Comparison of ENCODE assay signal across 8 mouse cellular contexts in the genomic region with DNA sequence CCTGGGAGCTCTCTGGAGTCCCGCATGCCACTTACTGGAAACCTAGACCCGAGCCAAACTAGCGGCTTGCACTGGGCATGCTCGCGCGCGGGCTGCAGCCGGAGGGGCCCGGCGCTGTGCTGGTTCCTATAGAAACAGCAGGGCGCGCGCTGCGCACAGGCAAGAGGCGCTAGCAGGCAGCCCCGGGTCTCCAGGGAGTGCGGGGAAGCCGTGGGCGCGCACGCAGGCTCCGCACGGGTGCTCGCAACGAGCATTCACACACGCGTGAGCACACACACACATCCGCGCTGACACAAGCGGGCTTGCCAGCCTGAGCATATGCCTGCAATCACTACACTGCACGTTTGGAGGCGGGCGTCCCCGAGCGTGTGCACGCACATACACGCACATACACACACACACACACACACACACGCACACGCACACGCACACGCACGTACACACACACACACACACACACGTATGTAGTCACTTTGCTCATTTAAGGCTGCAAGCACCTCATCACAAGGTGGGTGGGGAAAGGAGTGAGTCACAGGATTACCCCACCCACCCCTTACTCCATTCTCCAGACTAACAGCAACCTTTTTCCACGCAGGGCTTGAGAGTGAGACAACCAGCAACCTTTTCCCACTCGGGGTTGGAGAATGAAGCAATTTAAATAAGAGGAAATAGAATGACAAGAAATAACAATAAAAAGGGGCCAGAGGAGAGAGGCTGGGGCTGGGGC. TPM values are rescaled to one million over a fixed set of nuclear protein-coding genes. Genes with fewer than 3 reads are reported as not detected.
DNase-seq lines count a peak whose midpoint lies in the region; ATAC-seq and TF ChIP-seq lines count a peak whose summit lies in the region.

No protein-coding gene starts in this region.

- TF ChIP-seq POLR2A in CH12.LX (IDR thresholded peaks at IDR 0.05; ENCODE audit: low read depth, low read length) = no peak

- no peak overlapping the region for H3K9ac ChIP-seq in CH12.LX (ENCODE audit: insufficient read depth, low read depth)
- peak overlapping the region; percentile 69 for H3K9ac ChIP-seq in forebrain, embryonic 11.5 days (ENCODE audit: low read length)
- H3K9ac ChIP-seq in heart, postnatal 0 days (replicated peaks; ENCODE audit: low read depth, low read length) = peak overlapping the region; percentile 58
- H3K9ac ChIP-seq in liver, embryonic 14.5 days (replicated peaks) = no peak overlapping the region
- peak overlapping the region; percentile 77 for H3K9ac ChIP-seq in neural tube, embryonic 12.5 days

- no peaks in the 10 kb centered on the region for H3K9me3 ChIP-seq in CH12.LX (replicated peaks; ENCODE audit: low read length)
- H3K9me3 ChIP-seq in forebrain, embryonic 11.5 days (ENCODE audit: control insufficient read depth, low read length) = no peaks in the 10 kb centered on the region
- no peaks in the 10 kb centered on the region for H3K9me3 ChIP-seq in heart, postnatal 0 days (replicated peaks; ENCODE audit: control insufficient read depth, low read length)
- H3K9me3 ChIP-seq in liver, embryonic 14.5 days (ENCODE audit: control insufficient read depth, low read length) = no peaks in the 10 kb centered on the region
- no peaks in the 10 kb centered on the region for H3K9me3 ChIP-seq in neural tube, embryonic 12.5 days

- dilution Hi-C loops in CH12.LX (cut with MboI; ENCODE audit: extremely low pct_ligation_motif_present, extremely low pct_unique_long_range_greater_than_20kb, low sequenced_read_pairs) = no loop called here

- H3K4me2 ChIP-seq in CH12.LX (ENCODE audit: insufficient read depth, low read depth, poor library complexity, severe bottlenecking) = peak overlapping the region; percentile 1
- peak overlapping the region; percentile 89 for H3K4me2 ChIP-seq in forebrain, embryonic 11.5 days (ENCODE audit: low read depth, low read length, severe bottlenecking)
- peak overlapping the region; percentile 81 for H3K4me2 ChIP-seq in heart, postnatal 0 days (ENCODE audit: low read depth, low read length)
- peak overlapping the region; percentile 62 for H3K4me2 ChIP-seq in liver, embryonic 14.5 days (ENCODE audit: low read depth)
- H3K4me2 ChIP-seq in neural tube, embryonic 12.5 days (replicated peaks) = peak overlapping the region; percentile 88

- peak overlapping the region in 1 of 3 experiments; percentile 63 for H3K4me3 ChIP-seq in CH12.LX (replicated peaks in 1 of 3; ENCODE audit: low read depth in 2 of 3, low read length in 2 of 3, poor library complexity in 1 of 3)
- peak overlapping the region; percentile 54 for H3K4me3 ChIP-seq in forebrain, embryonic 11.5 days (ENCODE audit: low read depth, low read length)
- H3K4me3 ChIP-seq in heart, postnatal 0 days (ENCODE audit: low read depth, low read length) = peak overlapping the region; percentile 54
- H3K4me3 ChIP-seq in liver, embryonic 14.5 days (ENCODE audit: insufficient read depth in 1 of 2, low read depth in 2 of 2, low read length in 2 of 2) = peak overlapping the region; percentile 31 to 48
- peak overlapping the region; percentile 68 for H3K4me3 ChIP-seq in neural tube, embryonic 12.5 days

- no peak for DNase-seq in CH12.LX (ENCODE audit: extremely low read depth)
- peak; percentile 97 for DNase-seq in brain, adult 2 months (ENCODE audit: low read depth, low spot score)
- DNase-seq in forebrain, embryonic 11.5 days (ENCODE audit: low spot score) = peak; percentile 91
- peak; percentile 74 for DNase-seq in heart, postnatal 0 days (ENCODE audit: low spot score)
- peak; percentile 83 to 89 for DNase-seq in kidney, postnatal 4 days
- DNase-seq in liver, embryonic 14.5 days (ENCODE audit: low read depth in 3 of 3, low spot score in 3 of 3) = no peak
- peak; percentile 56 for DNase-seq in thymus, postnatal 0 days (ENCODE audit: low spot score)

- no peak; the same call in 1 of the 2 replicates for TF ChIP-seq RAD21 in CH12.LX (IDR thresholded peaks at IDR 0.05; ENCODE audit: low read depth, low read length)

- TF ChIP-seq EP300 in CH12.LX (IDR thresholded peaks at IDR 0.05; ENCODE audit: low read length) = no peak
- no peak for TF ChIP-seq EP300 in heart, postnatal 0 days (IDR thresholded peaks at IDR 0.05; ENCODE audit: low read depth)
- no peak for TF ChIP-seq EP300 in liver, embryonic 14.5 days (IDR thresholded peaks at IDR 0.05; ENCODE audit: low read depth)

- peak in 1 of 2 experiments; percentile 10; a peak in 1 of 4 replicates for TF ChIP-seq CTCF in CH12.LX (conservative IDR thresholded peaks at IDR 0.05 in 1 of 2, IDR thresholded peaks at IDR 0.05 in 1 of 2; ENCODE audit: low read depth in 2 of 2, low read length in 2 of 2)
- TF ChIP-seq CTCF in heart, postnatal 0 days (IDR thresholded peaks at IDR 0.05; ENCODE audit: low read depth) = no peak
- no peak for TF ChIP-seq CTCF in liver, embryonic 14.5 days (IDR thresholded peaks at IDR 0.05; ENCODE audit: low read depth)

- H3K4me1 ChIP-seq in CH12.LX (ENCODE audit: control insufficient read depth in 1 of 2, insufficient read depth in 2 of 2) = peaks cover 0 to 7% of the 10 kb centered on the region in 2 experiments; a peak in 2 of 4 replicates
- peaks cover 16% of the 10 kb centered on the region for H3K4me1 ChIP-seq in forebrain, embryonic 11.5 days (replicated peaks; ENCODE audit: control insufficient read depth, insufficient read depth, low read length)
- peaks cover 26% of the 10 kb centered on the region for H3K4me1 ChIP-seq in heart, postnatal 0 days (ENCODE audit: control insufficient read depth, insufficient read depth)
- H3K4me1 ChIP-seq in liver, embryonic 14.5 days (replicated peaks; ENCODE audit: control insufficient read depth in 2 of 2, insufficient read depth in 2 of 2, low read length in 1 of 2) = no peaks in the 10 kb centered on the region
- H3K4me1 ChIP-seq in neural tube, embryonic 12.5 days = peaks cover 51% of the 10 kb centered on the region

- H3K27me3 ChIP-seq in CH12.LX (replicated peaks) = no peaks in the 10 kb centered on the region
- H3K27me3 ChIP-seq in forebrain, embryonic 11.5 days (ENCODE audit: control insufficient read depth, insufficient read depth, low read length) = no peaks in the 10 kb centered on the region
- H3K27me3 ChIP-seq in heart, postnatal 0 days (ENCODE audit: control insufficient read depth, insufficient read depth, low read length) = no peaks in the 10 kb centered on the region
- H3K27me3 ChIP-seq in liver, embryonic 14.5 days (ENCODE audit: control insufficient read depth, insufficient read depth, low read length) = peaks cover 10% of the 10 kb centered on the region
- no peaks in the 10 kb centered on the region for H3K27me3 ChIP-seq in neural tube, embryonic 12.5 days (replicated peaks)

- no peak overlapping the region for H3K27ac ChIP-seq in CH12.LX (ENCODE audit: insufficient read depth, low read depth)
- peak overlapping the region; percentile 64; the same call in 1 of the 2 replicates for H3K27ac ChIP-seq in forebrain, embryonic 11.5 days (ENCODE audit: low read depth, low read length)
- H3K27ac ChIP-seq in heart, postnatal 0 days (ENCODE audit: low read depth) = peak overlapping the region; percentile 76
- H3K27ac ChIP-seq in liver, embryonic 14.5 days = no peak overlapping the region
- peak overlapping the region; percentile 59 for H3K27ac ChIP-seq in neural tube, embryonic 12.5 days

- in situ Hi-C loops in CH12.LX (cut with MboI; ENCODE audit: low pct_ligation_motif_present, low pct_unique_long_range_greater_than_20kb, low sequenced_read_pairs) = no loop called here

- H3K36me3 ChIP-seq in CH12.LX (replicated peaks in 1 of 2; ENCODE audit: control insufficient read depth in 1 of 2, insufficient read depth in 1 of 2, low read length in 1 of 2) = no peaks in the 10 kb centered on the region
- H3K36me3 ChIP-seq in forebrain, embryonic 11.5 days (ENCODE audit: control insufficient read depth, insufficient read depth, low read length) = no peaks in the 10 kb centered on the region
- no peaks in the 10 kb centered on the region for H3K36me3 ChIP-seq in heart, postnatal 0 days (replicated peaks; ENCODE audit: control insufficient read depth, insufficient read depth, low read length)
- H3K36me3 ChIP-seq in liver, embryonic 14.5 days (replicated peaks; ENCODE audit: control insufficient read depth, insufficient read depth, low read depth) = no peaks in the 10 kb centered on the region
- H3K36me3 ChIP-seq in neural tube, embryonic 12.5 days = no peaks in the 10 kb centered on the region

- WGBS in forebrain, embryonic 11.5 days = under 1% methylated on average over 45 of the region's 45 CpGs
- WGBS in heart, postnatal 0 days = under 1% methylated on average over 45 of the region's 45 CpGs
- WGBS in liver, embryonic 14.5 days (ENCODE audit: insufficient replicate concordance) = 1% methylated on average over 45 of the region's 45 CpGs
- under 1% methylated on average over 45 of the region's 45 CpGs for WGBS in neural tube, embryonic 12.5 days

- no peaks in the 10 kb centered on the region for H3K79me2 ChIP-seq in CH12.LX (replicated peaks; ENCODE audit: control insufficient read depth, extremely low read depth, insufficient read depth, poor library complexity, severe bottlenecking)

- ATAC-seq in forebrain, embryonic 11.5 days (replicated peaks; ENCODE audit: low FRiP score) = peak; percentile 92
- ATAC-seq in heart, postnatal 0 days (ENCODE audit: insufficient read depth, low read depth) = peak; percentile 86
- peak; percentile 35; the same call in 1 of the 2 replicates for ATAC-seq in liver, embryonic 14.5 days (ENCODE audit: insufficient read depth)
- ATAC-seq in neural tube, embryonic 12.5 days (ENCODE audit: low FRiP score, low read depth) = peak; percentile 95

RNA-seq across cellular contexts. Expression of a gene that starts 11.2 kb away (rescaled TPM):
- total RNA-seq in CH12.LX (2012; rRNA removed) (0.04 and 0.13 TPM in 2 replicates), CH12.LX (2014; rRNA removed) (0.15 and 0.23 TPM in 2 replicates)
- polyA plus RNA-seq in CH12.LX (2012; ENCODE audit: insufficient read length, low read depth) = 0.19 and 0.21 TPM in 2 replicates
- 18.1 and 19.5 TPM in 2 replicates for polyA plus RNA-seq in forebrain, embryonic 11.5 days (2014; fragmentation: Nextera tagmentation; extraction: Ambion mirVana)
- total RNA-seq in heart, postnatal 0 days (2014; rRNA removed; ENCODE audit: low replicate concordance) = 7.7 and 19.8 TPM in 2 replicates
- 6.9 and 7.1 TPM in 2 replicates for polyA plus RNA-seq in heart, postnatal 0 days (2015; fragmentation: Nextera tagmentation; extraction: Ambion mirVana)
- 0.56 and 0.57 TPM in 2 replicates for polyA plus RNA-seq in liver, embryonic 14.5 days (2012; rRNA removed)
- polyA plus RNA-seq in liver, embryonic 14.5 days (2014; fragmentation: Nextera tagmentation; extraction: Ambion mirVana) = 0.84 and 1.2 TPM in 2 replicates
- polyA plus RNA-seq in neural tube, embryonic 12.5 days (2016; fragmentation: Nextera tagmentation; extraction: Ambion mirVana) = 29.2 and 29.9 TPM in 2 replicates
- polyA plus RNA-seq in thymus, postnatal 0 days (2015; fragmentation: Nextera tagmentation; extraction: Ambion mirVana) = 0.91 and 1.0 TPM in 2 replicates

RNA-seq across cellular contexts. Expression of a gene that starts 18.2 kb away (rescaled TPM):
- total RNA-seq in CH12.LX (2012; rRNA removed) (not detected in 2 replicates), CH12.LX (2014; rRNA removed) (not detected in 2 replicates)
- polyA plus RNA-seq in CH12.LX (2012; ENCODE audit: insufficient read length, low read depth) = not detected in 2 replicates
- polyA plus RNA-seq in forebrain, embryonic 11.5 days (2014; fragmentation: Nextera tagmentation; extraction: Ambion mirVana) = 0.79 and 2.3 TPM in 2 replicates
- 3.6 and 4.8 TPM in 2 replicates for total RNA-seq in heart, postnatal 0 days (2014; rRNA removed; ENCODE audit: low replicate concordance)
- 10.6 and 11.0 TPM in 2 replicates for polyA plus RNA-seq in heart, postnatal 0 days (2015; fragmentation: Nextera tagmentation; extraction: Ambion mirVana)
- polyA plus RNA-seq in liver, embryonic 14.5 days (2012; rRNA removed) = 1.8 and 2.2 TPM in 2 replicates
- polyA plus RNA-seq in liver, embryonic 14.5 days (2014; fragmentation: Nextera tagmentation; extraction: Ambion mirVana) = 2.1 and 2.3 TPM in 2 replicates
- polyA plus RNA-seq in neural tube, embryonic 12.5 days (2016; fragmentation: Nextera tagmentation; extraction: Ambion mirVana) = 0.95 and 1.5 TPM in 2 replicates
- polyA plus RNA-seq in thymus, postnatal 0 days (2015; fragmentation: Nextera tagmentation; extraction: Ambion mirVana) = 6.2 and 6.3 TPM in 2 replicates

RNA-seq across cellular contexts. Expression of a gene that starts 23.0 kb away (rescaled TPM):
- not detected in 2 replicates for total RNA-seq in CH12.LX (2012; rRNA removed)
- not detected in 2 replicates for total RNA-seq in CH12.LX (2014; rRNA removed)
- not detected in 2 replicates for polyA plus RNA-seq in CH12.LX (2012; ENCODE audit: insufficient read length, low read depth)
- 5.5 and 6.0 TPM in 2 replicates for polyA plus RNA-seq in forebrain, embryonic 11.5 days (2014; fragmentation: Nextera tagmentation; extraction: Ambion mirVana)
- 758 and 766 TPM in 2 replicates for total RNA-seq in heart, postnatal 0 days (2014; rRNA removed; ENCODE audit: low replicate concordance)
- 1,736 and 1,781 TPM in 2 replicates for polyA plus RNA-seq in heart, postnatal 0 days (2015; fragmentation: Nextera tagmentation; extraction: Ambion mirVana)
- 1.7 and 2.7 TPM in 2 replicates for polyA plus RNA-seq in liver, embryonic 14.5 days (2012; rRNA removed)
- polyA plus RNA-seq in liver, embryonic 14.5 days (2014; fragmentation: Nextera tagmentation; extraction: Ambion mirVana) = 4.5 and 4.7 TPM in 2 replicates
- polyA plus RNA-seq in neural tube, embryonic 12.5 days (2016; fragmentation: Nextera tagmentation; extraction: Ambion mirVana) = 12.8 and 17.5 TPM in 2 replicates
- polyA plus RNA-seq in thymus, postnatal 0 days (2015; fragmentation: Nextera tagmentation; extraction: Ambion mirVana) = 17.2 and 17.5 TPM in 2 replicates

RNA-seq across cellular contexts. Expression of a gene that starts 24.1 kb away (rescaled TPM):
- not detected in 2 replicates for total RNA-seq in CH12.LX (2012; rRNA removed)
- not detected in 2 replicates for total RNA-seq in CH12.LX (2014; rRNA removed)
- polyA plus RNA-seq in CH12.LX (2012; ENCODE audit: insufficient read length, low read depth) = not detected in 2 replicates
- polyA plus RNA-seq in forebrain, embryonic 11.5 days (2014; fragmentation: Nextera tagmentation; extraction: Ambion mirVana) = 0.73 TPM in 1 of 2 replicates, not detected in the other
- 241 and 266 TPM in 2 replicates for total RNA-seq in heart, postnatal 0 days (2014; rRNA removed; ENCODE audit: low replicate concordance)
- 309 and 313 TPM in 2 replicates for polyA plus RNA-seq in heart, postnatal 0 days (2015; fragmentation: Nextera tagmentation; extraction: Ambion mirVana)
- polyA plus RNA-seq in liver, embryonic 14.5 days (2012; rRNA removed) = 0.20 and 0.35 TPM in 2 replicates
- polyA plus RNA-seq in liver, embryonic 14.5 days (2014; fragmentation: Nextera tagmentation; extraction: Ambion mirVana) = not detected in 2 replicates
- polyA plus RNA-seq in neural tube, embryonic 12.5 days (2016; fragmentation: Nextera tagmentation; extraction: Ambion mirVana) = 4.9 and 7.2 TPM in 2 replicates
- 2.0 and 2.7 TPM in 2 replicates for polyA plus RNA-seq in thymus, postnatal 0 days (2015; fragmentation: Nextera tagmentation; extraction: Ambion mirVana)

RNA-seq across cellular contexts. Expression of a gene that starts 39.9 kb away (rescaled TPM):
- total RNA-seq in CH12.LX (2012; rRNA removed) (5.5 and 5.6 TPM in 2 replicates), CH12.LX (2014; rRNA removed) (9.5 and 10.6 TPM in 2 replicates)
- polyA plus RNA-seq in CH12.LX (2012; ENCODE audit: insufficient read length, low read depth) = 7.5 and 8.5 TPM in 2 replicates
- polyA plus RNA-seq in forebrain, embryonic 11.5 days (2014; fragmentation: Nextera tagmentation; extraction: Ambion mirVana) = 12.6 and 14.0 TPM in 2 replicates
- total RNA-seq in heart, postnatal 0 days (2014; rRNA removed; ENCODE audit: low replicate concordance) = 7.4 and 10.0 TPM in 2 replicates
- polyA plus RNA-seq in heart, postnatal 0 days (2015; fragmentation: Nextera tagmentation; extraction: Ambion mirVana) = 7.9 and 8.1 TPM in 2 replicates
- 4.0 and 5.2 TPM in 2 replicates for polyA plus RNA-seq in liver, embryonic 14.5 days (2012; rRNA removed)
- 9.4 and 12.8 TPM in 2 replicates for polyA plus RNA-seq in liver, embryonic 14.5 days (2014; fragmentation: Nextera tagmentation; extraction: Ambion mirVana)
- 10.2 and 12.2 TPM in 2 replicates for polyA plus RNA-seq in neural tube, embryonic 12.5 days (2016; fragmentation: Nextera tagmentation; extraction: Ambion mirVana)
- 8.4 and 9.1 TPM in 2 replicates for polyA plus RNA-seq in thymus, postnatal 0 days (2015; fragmentation: Nextera tagmentation; extraction: Ambion mirVana)

Comparison
In these comparisons a context has a peak if more than half of its experiments do, and no peak if none do; other contexts are left out.
1. DNase-seq: peak in brain, adult 2 months (single experiment), forebrain, embryonic 11.5 days (single experiment), heart, postnatal 0 days (single experiment), kidney, postnatal 4 days (2 of 2) and thymus, postnatal 0 days (single experiment); none in CH12.LX (single experiment) and liver, embryonic 14.5 days (0 of 3).
2. H3K27ac ChIP-seq: peak in forebrain, embryonic 11.5 days (single experiment), heart, postnatal 0 days (single experiment) and neural tube, embryonic 12.5 days (single experiment); none in CH12.LX (single experiment) and liver, embryonic 14.5 days (single experiment).
3. H3K4me2 ChIP-seq: peak in every context shown above with its lines; median percentile 89 in forebrain, embryonic 11.5 days; 88 in neural tube, embryonic 12.5 days; 81 in heart, postnatal 0 days; 62 in liver, embryonic 14.5 days; 1 in CH12.LX.
4. H3K9ac ChIP-seq: peak in forebrain, embryonic 11.5 days (single experiment), heart, postnatal 0 days (single experiment) and neural tube, embryonic 12.5 days (single experiment); none in CH12.LX (single experiment) and liver, embryonic 14.5 days (single experiment).
5. ATAC-seq: peak in every context shown above with its lines; median percentile 95 in neural tube, embryonic 12.5 days; 92 in forebrain, embryonic 11.5 days; 86 in heart, postnatal 0 days; 35 in liver, embryonic 14.5 days.
6. RNA of a gene that starts 23.0 kb away (polyA plus RNA-seq): 1,736 to 1,781 TPM in heart, postnatal 0 days; 17.2 to 17.5 TPM in thymus, postnatal 0 days, 12.8 to 17.5 TPM in neural tube, embryonic 12.5 days, 5.5 to 6.0 TPM in forebrain, embryonic 11.5 days, 1.7 to 4.7 TPM in liver, embryonic 14.5 days and not detected in CH12.LX; every median in the first group is over 10 times any median in the second.